Mouse (Mus musculus) neural tube, embryonic 10.5 days (tissue): ENCODE data around the gene Adtrp.

Experiments used
- DNase-seq: peaks from one replicate; pipeline ENCODE4 v3.0.0-alpha.2; 2017; ENCODE audit warnings: low spot score; ENCODE audit errors: extremely low spot score

Gene Adtrp

DNA sequence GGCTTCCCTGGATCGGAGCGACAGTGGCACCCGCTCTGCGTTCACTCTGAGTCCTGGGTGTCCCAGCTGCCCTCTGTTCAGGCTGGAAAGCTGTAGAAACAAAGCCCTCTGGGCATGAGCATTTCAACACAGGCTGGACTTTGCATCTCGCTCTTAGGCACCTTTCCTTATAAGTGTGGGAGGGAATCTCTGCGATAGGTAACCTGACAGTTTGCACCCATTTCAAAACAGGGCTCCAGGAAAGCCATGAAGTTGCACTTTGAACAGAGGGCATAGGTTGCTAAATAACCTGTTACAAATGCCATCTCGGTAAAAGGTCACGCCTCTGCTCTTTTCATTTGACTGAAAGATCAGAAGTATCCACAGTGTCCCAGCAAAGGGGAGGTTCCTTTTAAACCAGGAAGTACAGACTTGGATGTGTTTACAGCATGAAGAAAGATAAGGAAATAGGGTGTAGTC, 19.2 kb downstream of the Adtrp start:
- DNase-seq: no peak

DNA sequence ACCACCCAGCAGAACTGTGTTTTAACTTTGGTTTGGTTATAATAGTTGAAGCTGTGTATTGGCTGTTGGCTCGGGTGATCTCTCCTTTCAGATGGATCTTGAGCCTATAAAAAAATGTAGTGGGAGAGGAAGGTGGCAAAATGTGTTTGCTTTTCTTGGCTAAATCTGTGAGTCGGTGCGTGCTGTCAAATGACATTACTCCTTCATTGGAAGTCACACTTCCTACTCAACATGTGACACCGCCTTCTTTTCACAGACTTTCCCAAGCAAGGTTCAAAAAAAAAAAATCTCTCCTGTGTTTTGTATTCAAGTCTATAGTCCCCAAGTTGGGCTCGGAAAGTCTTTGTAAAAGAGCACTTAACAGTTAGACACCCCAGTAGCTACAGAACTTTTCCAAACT, 19.9 kb downstream of the Adtrp start:
- no peak for DNase-seq

- DNase-seq: no peak
These were observed 22.0 kb downstream of the Adtrp start for GRCm38 (mm10) chr13:41825379-41825966.

DNA sequence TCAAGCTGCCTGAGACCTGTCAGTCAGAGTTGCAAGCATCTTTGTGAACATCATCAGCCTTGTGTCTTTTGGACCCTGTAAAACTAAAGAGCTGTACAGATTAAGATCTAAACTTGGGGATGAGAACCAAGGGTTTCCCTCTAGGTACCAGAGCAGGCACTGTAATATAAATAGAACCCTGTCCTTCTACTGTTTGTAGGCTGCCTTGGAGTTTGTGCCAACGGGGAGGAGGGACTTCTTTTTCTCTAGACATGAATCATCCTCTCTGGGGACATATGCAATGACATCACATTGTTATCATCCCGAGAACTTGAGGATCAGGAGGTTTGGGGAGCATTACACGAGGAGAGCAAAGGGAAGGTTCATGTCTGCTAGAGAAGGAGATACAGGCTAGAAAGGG, 24.4 kb downstream of the Adtrp start:
- no peak for DNase-seq

DNA sequence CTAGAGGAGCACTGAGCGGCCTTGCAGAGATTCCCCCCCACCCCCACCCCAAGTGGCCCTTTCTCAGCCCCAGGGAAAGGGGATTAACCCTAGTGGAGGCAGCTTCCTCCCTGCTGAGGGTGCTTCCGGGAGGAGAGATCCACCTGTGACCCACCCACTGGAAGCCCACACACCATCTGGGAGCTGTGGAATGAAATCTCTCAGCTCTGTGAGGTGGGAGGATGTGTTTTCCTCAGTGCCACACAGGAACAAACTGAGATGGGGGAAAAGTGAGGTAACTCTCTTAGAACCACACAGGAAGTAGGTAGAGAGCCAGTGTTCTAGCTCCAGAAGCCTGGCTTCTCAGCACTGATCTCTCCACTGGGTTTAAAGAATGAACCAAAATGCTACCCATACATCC, 24.9 kb downstream of the Adtrp start:
- no peak for DNase-seq

- DNase-seq: no peak
These were observed 25.4 kb downstream of the Adtrp start for GRCm38 (mm10) chr13:41822091-41822490.

- no peak for DNase-seq
These were observed 26.5 kb downstream of the Adtrp start for GRCm38 (mm10) chr13:41820947-41821346.

DNA sequence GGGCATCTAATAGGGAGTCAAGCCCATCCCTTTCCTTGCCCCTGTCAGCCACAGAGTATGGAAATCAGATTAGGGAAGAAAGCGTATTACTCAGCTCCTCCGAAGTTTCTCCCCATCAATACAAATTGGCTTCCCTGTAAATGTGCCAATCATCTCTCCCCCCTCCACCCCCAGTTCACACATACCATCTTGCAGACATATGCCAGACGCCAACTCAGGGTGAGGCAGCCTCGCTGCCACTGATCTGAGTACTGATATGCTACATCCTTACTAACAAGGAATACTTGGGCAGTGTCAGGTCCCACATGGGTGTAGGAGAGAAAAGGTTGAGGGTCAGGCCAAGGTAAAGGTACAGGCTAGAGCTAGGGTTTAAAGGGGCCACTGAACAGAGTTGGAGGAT, 27.6 kb downstream of the Adtrp start:
- no peak for DNase-seq

- DNase-seq: no peak
These were observed 28.0 kb downstream of the Adtrp start for GRCm38 (mm10) chr13:41819484-41819883.

DNA sequence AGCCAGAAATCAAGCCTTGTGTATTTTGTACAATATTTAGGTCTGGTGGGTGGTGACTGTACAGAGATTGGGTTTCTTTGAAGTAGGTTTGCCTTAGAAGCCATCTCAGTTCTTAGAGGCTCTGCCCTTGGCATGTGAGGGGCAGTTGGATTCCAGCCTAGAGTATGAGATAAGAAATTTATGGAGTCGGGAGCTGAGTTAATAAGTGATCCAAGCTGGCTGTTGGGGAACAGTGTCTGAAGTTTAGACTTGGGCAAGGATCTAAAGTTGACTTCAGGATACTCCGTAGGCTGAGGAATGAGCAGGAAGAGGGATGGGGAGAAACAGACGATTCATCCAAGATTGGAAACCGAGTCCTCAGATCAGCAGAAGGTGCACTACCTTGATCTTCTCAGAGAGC, 29.9 kb downstream of the Adtrp start:
- no peak for DNase-seq

GRCm38 (mm10) chr13:41816643-41817042, 30.8 kb downstream of the Adtrp start:
- no peak for DNase-seq

- DNase-seq: no peak
These were observed 36.7 kb downstream of the Adtrp start for GRCm38 (mm10) chr13:41810776-41811175.

- no peak for DNase-seq
These were observed 39.7 kb downstream of the Adtrp start for GRCm38 (mm10) chr13:41807815-41808214.

GRCm38 (mm10) chr13:41807300-41807699, 40.2 kb downstream of the Adtrp start:
- DNase-seq: no peak

- DNase-seq: no peak
These were observed 42.2 kb downstream of the Adtrp start for GRCm38 (mm10) chr13:41805138-41805820.

GRCm38 (mm10) chr13:41803656-41804265, 43.7 kb downstream of the Adtrp start:
- DNase-seq: no peak

DNA sequence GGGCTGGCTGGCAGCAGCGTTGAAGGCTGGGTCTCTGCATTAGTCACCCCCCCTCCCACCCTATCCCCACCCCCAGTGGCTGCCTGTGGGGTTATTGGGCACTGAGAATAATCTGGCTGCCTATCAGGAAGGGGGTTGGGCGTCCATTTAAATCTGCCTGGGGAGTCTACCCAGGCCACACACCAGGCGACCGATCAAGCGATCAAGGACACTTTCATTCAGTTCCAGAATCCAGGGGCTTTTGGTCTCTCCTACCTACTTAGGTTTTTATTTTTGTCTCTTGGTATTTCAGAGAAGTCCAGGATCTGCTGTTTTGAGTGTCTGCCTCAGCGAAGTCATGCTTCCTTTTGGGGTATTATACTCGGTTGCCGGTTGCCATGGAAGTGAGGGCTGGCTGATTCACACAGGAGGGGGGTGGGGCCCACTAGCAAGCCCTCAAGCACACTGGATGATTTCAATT, 46.3 kb downstream of the Adtrp start:
- DNase-seq: peak; percentile 47

GRCm38 (mm10) chr13:41792849-41793248, 54.6 kb downstream of the Adtrp start:
- no peak for DNase-seq

- DNase-seq: no peak
These were observed 59.5 kb downstream of the Adtrp start for GRCm38 (mm10) chr13:41787863-41788536.

DNA sequence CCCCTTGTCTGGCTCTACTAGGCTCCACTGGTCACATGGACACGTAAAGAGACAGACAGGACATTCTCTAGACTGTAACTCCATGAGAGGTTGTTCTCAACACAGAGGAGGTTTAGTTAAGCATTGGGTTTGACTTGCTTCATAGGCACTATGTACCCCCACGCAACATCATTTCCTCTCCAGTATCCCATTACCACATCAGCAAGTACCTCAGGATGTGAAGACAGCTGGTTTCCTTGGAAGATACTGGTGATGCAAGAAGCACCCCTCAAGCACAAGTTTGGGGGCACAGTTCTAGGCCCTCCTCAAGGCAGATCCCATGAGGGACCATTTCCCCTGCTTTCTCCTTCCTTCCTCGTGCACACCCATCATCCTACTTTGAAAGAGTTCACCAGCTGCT, 60.8 kb downstream of the Adtrp start:
- no peak for DNase-seq

- DNase-seq: no peak
These were observed 62.4 kb downstream of the Adtrp start for GRCm38 (mm10) chr13:41784889-41785701.
